Mouse (Mus musculus) erythroid progenitor cell, adult 5-6 weeks (primary cell): Measurements from ENCODE around the gene Hdac7. TPM values are rescaled to one million over a fixed set of nuclear protein-coding genes. Genes with fewer than 3 reads are reported as not detected.

Experiments used
- ATAC-seq: replicated peaks from 2 replicates; pipeline ENCODE4 v1.8.0; 2016; ENCODE audit warnings: moderate number of reproducible peaks, mild to moderate bottlenecking, moderate TSS enrichment, inconsistent platforms; ENCODE audit not compliant: poor library complexity, low FRiP score, severe bottlenecking
- total RNA-seq, 2 experiments: library from RNA; stranded (forward) in 1 of 2; stranded (reverse) in 1 of 2; fragments of 150-400 nt in 1 of 2; fragments of 186-747, 209-891 nt in 1 of 2; gene quantifications; 2 replicates each; pipeline versions ENCODE4 v1.2.3 to v1.2.4; 2015 to 2017; ENCODE audit warnings: low replicate concordance in 2 of 2

Hdac7 gene
- total RNA-seq, 2 experiments from 2014 or later = 9.8 to 26.8 TPM

GRCm38 (mm10) chr15:97836153-97836893, 8.0 kb downstream of the Hdac7 start:
- no peak for ATAC-seq

GRCm38 (mm10) chr15:97832764-97833479, 11.4 kb downstream of the Hdac7 start:
- ATAC-seq = no peak

DNA sequence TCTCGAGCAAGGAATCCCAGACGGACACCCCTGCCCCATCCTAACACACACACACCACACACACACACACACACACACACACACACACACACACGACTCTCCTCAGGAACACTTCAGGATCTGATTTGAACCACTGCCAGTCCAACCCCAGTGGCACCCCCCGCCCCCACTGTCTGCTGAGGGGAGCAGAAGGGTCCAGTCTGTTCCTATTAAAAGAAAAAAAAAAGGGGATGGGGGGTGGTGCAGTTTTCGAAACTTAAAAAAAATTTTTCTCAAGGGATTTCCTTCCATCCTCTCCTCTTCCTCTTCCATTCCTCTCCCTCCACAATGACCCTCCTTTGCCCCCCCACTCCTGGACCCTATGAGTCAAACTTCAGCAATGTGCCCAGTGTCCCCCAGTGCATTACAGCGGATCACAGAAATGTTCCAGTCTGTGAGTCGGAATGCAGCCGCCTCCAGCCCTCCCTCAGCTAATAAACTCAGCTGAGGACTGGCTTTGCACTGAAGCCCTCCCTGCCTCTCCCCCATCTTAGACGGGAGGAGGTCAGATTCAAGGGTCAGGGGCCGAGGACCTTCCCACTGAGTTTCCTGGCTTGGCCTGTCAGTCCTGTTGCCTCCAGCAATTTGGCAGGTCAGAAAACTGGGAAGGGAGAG, 12.2 kb downstream of the Hdac7 start:
- no peak for ATAC-seq

DNA sequence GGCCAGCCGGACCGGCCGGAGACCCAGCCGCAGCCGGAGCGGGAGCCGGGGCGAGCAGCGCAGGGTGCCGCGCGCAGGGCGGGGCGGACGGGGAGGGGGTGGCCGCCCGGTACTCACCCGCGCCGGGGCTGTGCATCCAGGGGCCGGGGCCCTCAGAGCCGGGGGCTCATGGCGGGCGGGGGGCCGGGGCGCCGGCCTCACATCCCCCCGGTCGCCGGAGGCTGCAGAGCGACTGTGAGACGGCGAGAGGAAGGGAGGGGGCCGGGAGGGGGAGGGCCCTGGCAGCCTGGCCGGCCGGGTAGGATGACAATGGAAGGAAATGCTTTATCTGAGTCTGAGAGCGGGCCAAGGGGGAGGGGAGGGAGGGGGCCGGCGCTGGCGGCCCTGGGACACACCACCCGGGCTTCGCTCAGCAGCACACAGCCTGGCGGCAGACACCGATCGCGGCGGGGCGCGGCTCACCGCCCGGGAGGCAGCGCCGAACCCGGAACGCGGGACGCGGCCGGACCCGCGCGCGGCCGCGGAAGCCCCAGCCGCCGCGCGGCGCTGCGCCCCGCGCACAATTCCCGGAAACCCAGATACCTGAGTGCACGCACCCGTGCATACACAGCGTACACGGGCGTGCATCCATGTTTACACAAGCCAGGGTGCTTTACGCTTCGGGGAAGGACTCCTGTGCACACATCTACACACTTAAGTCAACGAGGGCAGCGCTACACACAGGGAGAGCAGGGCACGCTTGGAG, 12.9 kb downstream of the Hdac7 start:
- peak; percentile 47 for ATAC-seq

DNA sequence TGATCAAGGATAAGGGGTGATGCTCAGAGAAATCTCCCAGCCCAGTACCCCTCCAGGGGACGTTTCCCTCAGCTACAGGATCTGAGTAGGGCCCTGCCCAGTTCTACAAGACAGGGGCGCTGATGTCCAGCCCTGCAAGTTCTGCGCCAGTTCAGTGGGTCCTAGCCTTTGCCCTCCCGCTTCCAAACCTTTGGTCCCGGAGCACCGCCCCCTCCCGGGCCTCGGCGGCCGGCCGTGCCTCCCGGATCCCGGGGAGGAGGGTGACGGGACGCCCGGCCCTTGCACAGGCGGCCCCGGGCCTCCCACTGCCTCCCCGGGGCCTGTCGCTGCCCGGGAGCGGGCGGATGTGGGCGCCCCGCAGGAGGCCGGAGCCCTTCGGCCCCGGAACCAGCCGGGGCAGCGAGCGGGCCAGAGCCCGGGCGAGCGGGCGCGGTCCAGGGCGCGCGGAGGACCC, 13.5 kb downstream of the Hdac7 start:
- ATAC-seq = no peak

GRCm38 (mm10) chr15:97830253-97830787, 14.0 kb downstream of the Hdac7 start:
- no peak for ATAC-seq

- ATAC-seq = no peak
Measured at GRCm38 (mm10) chr15:97829432-97829831, 14.9 kb downstream of the Hdac7 start.

DNA sequence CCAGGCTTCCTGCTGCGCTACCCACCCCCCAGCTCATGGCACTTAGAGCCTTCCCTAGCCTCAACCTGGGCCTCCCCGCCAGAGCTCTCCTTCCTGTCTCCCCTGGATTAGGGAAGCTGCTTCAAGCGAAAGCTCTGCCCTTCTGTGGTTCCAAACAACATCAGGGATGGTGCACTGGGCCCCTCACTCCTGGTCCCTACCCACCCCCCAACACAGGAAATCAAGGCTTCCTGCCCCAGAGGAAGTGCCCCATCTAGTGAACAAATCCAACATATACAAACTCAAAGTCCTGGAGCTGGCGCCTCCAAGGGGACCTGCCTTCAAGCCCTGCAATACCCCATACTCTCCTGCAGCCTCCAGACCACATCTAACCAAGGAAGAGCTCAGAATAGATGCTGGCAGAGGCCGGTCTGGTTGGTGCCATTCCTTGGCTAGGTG, 15.4 kb downstream of the Hdac7 start:
- ATAC-seq = no peak

DNA sequence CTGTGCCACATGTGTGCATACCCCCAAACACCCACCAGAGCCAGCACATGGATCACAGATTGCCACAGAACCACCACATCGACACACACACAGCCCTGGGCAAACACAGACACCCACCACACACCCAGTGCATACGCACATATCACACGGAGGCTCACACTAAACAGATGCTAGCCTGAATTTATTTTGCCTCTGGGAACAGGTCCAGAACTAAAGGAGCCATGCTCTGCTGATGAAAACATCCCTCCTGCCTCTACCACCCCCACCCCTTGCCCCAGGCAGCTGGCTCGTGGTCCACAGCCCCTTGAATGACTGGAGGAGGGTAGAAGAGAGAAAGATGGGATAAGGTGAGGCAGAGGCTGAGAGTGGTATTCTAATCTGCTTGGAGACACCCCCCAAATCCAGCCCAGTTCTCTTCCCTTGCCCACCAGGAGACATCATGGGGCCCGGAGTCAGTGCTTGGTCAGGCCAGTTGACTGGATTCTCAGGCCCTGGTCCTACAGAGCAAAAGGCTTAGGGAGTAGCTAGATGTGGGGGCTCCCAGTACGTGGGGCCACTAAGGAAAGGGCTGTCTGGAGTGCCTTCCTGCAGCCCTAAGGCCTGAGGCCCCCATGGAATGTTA, 16.0 kb downstream of the Hdac7 start:
- ATAC-seq = no peak

GRCm38 (mm10) chr15:97827401-97827800, 16.9 kb downstream of the Hdac7 start:
- no peak for ATAC-seq

DNA sequence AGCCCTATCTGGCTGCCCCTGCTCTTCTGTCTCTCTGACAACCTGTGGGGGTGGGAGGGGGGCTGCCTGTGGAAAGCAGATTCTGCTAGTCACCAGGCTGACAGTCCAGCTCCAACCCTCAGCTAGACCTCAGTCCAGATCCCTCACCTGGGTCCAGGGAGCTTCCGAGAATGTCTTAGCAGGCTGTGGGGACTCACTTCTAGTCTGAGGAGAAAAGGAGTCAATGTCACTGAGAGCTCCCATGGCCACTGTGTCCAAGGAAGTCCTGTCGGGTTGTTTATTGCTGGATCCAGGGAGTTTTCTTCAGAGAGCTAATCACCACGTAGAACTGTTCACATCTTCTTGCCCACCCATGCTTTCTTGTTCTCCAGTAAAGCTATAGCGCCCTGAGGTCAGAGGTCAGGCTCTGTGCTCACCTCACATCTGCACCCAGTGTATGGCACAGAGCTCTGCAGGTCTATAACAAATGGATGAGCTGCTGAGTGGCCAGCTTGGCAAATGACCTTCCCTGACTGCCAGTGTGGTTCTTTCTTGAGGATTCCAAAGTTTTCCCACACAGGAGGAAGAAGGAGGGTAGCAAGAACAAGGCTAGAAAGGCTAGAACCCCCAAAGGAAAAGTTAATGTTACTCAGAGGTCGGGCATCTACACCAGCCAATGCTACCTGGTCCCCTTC, 17.6 kb downstream of the Hdac7 start:
- no peak for ATAC-seq

DNA sequence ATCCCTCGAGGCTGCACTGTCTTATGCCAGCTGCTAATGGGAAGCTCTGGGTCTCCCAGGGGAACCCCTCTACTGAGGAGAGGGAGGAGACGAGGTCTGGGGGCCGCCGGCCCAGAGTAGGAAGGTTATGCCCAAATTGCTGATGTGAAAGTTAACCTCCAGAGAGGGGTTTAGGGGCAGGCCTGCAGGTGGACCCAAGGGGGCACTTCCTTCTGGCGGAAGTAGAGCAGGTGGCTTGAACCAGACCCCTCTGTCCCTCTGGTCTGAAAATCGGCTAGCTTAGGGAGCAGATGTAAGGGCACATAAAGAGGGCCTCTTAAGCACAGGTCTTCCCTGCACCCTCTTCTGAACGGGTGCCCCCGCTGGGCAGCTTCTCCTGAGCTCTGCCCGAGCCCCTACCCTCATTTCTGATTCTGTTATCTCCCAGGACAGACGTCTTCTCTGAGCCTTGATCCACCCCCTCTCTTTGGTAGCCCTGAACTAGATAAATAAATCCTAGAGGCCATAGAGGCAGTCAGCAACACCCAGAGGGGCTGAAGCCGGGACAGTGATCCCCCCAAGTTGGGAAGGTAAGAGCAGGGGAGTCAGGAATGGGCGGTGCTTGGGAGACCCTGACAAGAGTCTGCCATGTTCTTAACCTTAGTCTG, 18.2 kb downstream of the Hdac7 start:
- no peak for ATAC-seq

DNA sequence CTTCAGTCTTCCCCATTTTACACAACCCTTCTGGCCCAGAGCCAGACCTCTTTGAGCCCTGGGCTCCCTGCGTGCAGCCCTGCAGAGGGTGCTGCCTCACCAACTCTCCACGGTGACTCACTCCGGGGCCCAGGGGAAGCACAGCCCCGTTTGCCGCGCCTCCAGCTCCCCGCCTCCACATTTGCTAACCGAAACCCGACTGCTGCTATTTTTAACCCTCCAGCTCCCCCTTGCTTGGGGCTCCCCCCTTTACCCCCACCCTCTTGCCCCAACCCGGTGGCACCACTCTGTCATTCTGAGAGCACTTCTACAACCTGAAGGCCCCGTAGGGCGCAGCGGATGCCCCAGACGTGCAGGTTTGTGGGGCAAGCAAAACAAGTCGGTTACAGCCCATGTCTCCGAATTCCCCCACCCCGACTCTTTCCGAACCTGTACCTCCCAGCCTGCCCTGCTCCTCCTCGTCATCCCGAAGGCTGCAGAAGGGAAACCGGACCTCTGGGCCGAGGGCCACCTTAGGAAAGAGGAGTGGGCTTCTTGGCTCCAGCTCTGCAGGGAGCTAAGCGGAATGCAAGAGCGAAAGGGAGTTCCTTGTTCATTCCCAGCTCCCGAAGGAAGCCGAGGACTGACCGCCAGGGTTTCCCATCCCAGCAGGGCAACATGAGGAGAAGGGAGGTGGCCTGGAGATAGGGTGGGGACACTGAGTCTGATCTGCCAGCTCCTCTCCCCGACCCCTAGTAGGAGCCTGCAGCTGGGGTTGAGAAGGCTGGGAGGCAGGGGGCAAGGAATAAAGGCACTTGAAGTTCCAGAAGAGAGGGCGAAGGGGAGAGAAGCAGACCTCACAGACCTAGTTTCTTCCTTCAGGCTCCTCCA, 19.0 kb downstream of the Hdac7 start:
- peak; percentile 56; the same call in 1 of the 2 replicates for ATAC-seq

GRCm38 (mm10) chr15:97824042-97824441, 20.3 kb downstream of the Hdac7 start:
- no peak for ATAC-seq

DNA sequence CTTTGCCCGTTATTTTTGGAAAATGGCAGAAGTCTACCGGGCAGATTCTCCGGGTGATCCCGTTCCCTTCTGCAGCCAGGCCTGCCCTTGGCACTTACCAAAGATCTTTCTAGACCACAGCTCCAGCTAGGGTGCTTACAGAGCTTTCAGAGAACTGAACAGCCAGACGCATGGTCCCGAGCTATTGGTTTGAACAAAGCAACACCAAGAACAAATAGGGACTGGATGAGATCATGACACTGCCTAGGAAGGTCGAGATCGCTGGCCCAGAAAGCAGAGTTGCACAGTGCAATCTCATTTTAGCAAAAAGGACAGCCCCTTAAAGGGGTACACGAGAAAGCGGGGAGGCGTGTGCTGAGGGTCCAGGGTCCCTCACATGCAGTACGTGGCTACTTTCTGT, 20.8 kb downstream of the Hdac7 start:
- ATAC-seq = no peak

- ATAC-seq = no peak
Measured at GRCm38 (mm10) chr15:97822545-97823228, 21.6 kb downstream of the Hdac7 start.

- no peak for ATAC-seq
Measured at GRCm38 (mm10) chr15:97821983-97822363, 22.3 kb downstream of the Hdac7 start.
